Mouse (Mus musculus): ENCODE measurements around the gene Hist1h1t.

Hist1h1t gene

GRCm38 (mm10) chr13:23737091-23737490, 41.5 kb downstream of the Hist1h1t start:
- DNase-seq (ENCODE audit: low read depth, low spot score), result no peak

- DNase-seq (ENCODE audit: low read depth, low spot score), result no peak
Observed at GRCm38 (mm10) chr13:23738041-23738440, 42.4 kb downstream of the Hist1h1t start.

DNA sequence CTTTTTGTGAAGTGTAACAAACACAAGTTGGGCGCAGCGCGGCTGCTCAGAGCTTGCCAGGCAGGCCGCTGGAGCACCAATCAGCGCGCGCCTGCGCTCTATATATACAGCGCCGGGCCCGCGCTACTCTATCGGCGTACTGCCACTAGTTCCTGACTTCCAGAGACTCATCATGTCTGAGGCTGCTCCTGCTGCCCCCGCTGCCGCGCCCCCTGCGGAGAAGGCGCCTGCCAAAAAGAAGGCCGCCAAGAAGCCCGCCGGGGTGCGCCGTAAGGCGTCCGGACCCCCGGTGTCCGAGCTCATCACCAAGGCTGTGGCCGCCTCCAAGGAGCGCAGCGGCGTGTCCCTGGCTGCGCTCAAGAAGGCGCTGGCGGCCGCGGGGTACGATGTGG, 43.1 kb downstream of the Hist1h1t start, which contains the start of gene Hist1h1c:
Gene Hist1h1c, plus strand, starts transcription at position 132 of the 392 bp plus-strand sequence.
- peak; percentile 74 for DNase-seq (ENCODE audit: low read depth, low spot score)

- DNase-seq (ENCODE audit: low read depth, low spot score), result no peak
Observed at GRCm38 (mm10) chr13:23739069-23739921, 43.7 kb downstream of the Hist1h1t start.

GRCm38 (mm10) chr13:23739922-23740252, 44.3 kb downstream of the Hist1h1t start:
- DNase-seq (ENCODE audit: low read depth, low spot score), result no peak

GRCm38 (mm10) chr13:23740256-23740840, 44.7 kb downstream of the Hist1h1t start:
- DNase-seq (ENCODE audit: low read depth, low spot score), result no peak

- DNase-seq (ENCODE audit: low read depth, low spot score), result no peak
Observed at GRCm38 (mm10) chr13:23740910-23741309, 45.3 kb downstream of the Hist1h1t start.

- DNase-seq (ENCODE audit: low read depth, low spot score), result no peak
Observed at GRCm38 (mm10) chr13:23742007-23742406, 46.4 kb downstream of the Hist1h1t start.

GRCm38 (mm10) chr13:23743215-23743614, 47.6 kb downstream of the Hist1h1t start:
- no peak for DNase-seq (ENCODE audit: low read depth, low spot score)

DNA sequence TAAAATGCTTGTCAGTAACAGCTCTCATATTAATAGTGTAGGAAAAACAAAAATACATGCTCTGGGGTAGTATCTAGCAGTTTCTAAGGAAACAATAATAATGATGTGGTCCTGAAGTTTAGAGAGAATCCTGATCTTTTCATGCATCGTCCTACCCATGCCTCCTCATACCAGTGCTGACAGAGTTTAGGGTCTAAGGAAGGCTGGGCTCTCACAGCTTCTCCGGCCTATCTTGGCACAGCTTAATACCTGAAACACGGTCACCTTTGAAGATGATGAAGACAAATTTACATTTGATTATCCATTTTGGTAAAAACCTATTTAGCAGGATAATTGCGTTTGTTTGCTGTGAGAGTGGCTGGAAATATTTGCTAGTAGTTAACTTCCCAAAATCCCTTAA, 48.3 kb downstream of the Hist1h1t start:
- DNase-seq (ENCODE audit: low read depth, low spot score), result no peak

DNA sequence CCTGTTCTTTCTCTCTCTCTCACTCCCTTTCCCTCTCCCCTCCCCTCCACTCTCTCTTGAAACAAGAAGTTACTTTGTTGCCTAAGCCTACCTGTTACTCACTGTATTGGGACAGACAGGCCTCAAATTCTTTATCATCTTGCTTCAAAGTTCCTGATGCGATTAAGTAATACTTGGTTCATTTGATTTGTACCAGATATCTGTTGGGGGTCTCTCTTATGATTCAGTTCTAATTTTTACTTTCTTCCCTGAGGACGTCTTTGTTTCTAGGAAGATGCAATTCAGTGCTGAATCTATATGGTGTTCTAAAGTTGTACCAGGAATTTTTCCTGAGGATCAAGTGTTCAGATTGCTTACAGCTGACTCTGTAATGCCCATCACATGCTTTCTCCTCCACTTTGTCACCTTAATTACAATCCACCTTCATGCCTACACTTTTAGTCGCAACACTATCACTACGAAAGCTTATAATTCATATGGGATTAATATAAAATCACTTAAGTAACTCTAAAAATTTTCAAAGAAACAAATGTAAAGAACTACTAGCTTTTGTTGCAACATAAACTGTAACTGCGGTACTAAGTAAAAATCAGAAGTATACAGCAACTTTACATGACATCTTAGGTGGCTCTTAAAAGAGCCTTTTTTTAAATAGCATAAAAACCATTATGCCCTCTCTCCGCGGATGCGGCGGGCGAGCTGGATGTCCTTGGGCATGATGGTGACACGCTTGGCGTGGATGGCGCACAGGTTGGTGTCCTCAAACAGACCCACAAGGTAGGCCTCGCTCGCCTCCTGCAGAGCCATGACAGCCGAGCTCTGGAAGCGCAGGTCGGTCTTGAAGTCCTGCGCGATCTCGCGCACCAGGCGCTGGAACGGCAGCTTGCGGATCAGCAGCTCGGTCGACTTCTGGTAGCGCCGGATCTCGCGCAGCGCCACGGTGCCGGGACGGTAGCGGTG, 49.1 kb downstream of the Hist1h1t start:
- DNase-seq (ENCODE audit: low read depth, low spot score), result no peak

- DNase-seq (ENCODE audit: low read depth, low spot score), result no peak
Observed at GRCm38 (mm10) chr13:23745381-23746161, 50.0 kb downstream of the Hist1h1t start, which contains the start of gene Hist1h3c. Hist1h3c (minus strand) TSS chr13:23745602.
